Mouse (Mus musculus) frontal cortex, postnatal 36 days (tissue): ENCODE measurements around the gene Fan1.
A peak's percentile ranks its signal among the peaks of the same experiment; 100 is the strongest.

Source experiments
- DNase-seq, 2 experiments: peaks; one replicate each; pipeline ENCODE4 v3.0.0; 2022; ENCODE audit warnings: low spot score in 2 of 2

The Fan1 gene

DNA sequence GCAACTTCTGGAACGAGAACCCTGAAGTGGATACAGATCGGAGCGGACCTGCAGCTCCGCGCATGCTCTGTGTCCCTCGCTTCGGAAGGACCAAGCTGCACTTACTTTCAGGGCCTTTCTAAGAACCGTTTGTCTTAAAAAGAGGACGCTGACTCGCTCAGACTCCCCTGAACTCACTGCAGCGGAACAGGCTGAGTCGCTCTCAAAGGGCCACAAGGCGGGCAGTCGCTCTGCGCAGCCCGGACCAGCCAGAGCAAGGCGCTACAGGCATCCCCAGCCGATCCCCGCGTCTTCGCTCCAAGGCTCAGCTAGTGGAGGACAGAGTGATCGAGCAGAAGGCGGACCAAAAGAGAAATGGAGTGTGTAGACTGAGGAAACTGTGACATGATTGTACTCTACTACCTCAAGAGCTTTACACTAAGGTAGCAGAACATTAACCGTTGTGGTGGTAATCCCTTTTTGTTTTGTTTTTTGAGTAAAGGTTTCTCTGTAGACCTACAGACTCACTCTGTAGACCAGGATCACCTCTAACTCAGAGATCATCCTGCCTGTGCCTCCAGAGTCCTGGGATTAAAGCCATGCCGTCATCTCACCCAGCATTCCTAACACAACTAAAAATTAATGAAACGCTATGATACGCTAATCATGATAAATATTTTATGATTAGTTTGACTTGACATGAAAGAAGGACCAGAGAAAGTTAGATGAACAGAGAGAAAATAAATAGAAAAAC is at the start of gene Fan1:
Fan1 (minus strand) TSS at position 266 of the 733 bp plus-strand sequence.
- peak; percentile 91 for DNase-seq

DNA sequence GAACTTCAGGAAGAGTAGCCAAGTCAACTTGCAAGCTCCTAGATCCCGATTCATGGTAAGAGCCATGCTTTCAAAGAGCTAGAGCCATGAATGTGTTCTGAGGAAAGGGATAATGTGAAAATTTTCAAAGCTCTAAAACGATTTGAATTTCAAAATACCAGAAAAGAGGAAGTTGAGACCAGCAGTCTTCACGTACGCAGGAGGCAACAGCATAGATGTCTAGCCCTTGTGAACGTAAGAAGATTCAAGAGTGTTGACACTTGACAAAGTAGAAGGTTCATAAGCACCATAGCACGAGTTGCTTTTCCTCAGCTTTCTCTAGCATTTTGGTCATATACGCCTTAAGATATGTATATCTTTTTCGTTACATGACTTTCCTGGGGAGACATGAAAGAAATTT is 30.1 kb upstream of the Fan1 start:
- DNase-seq, result no peak

DNA sequence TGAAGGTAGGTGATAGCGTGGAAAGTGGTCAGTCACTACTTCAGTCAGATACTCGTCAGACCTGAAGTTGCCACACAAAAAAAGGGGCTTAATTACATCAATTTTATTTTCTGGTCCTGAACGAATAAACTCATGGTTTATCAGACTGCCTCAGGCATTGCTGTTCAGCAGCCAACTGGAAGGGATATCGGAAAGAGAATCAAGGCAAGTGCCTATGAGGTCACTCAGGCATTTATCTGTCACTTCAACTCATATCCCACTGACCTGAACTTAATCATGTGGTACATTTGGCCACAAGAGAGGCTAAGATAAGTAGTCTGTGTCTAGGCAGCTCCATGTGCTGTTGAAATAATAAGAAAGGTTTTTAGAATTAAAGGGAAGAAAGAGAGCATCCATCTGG is 28.6 kb upstream of the Fan1 start:
- DNase-seq, result no peak

DNA sequence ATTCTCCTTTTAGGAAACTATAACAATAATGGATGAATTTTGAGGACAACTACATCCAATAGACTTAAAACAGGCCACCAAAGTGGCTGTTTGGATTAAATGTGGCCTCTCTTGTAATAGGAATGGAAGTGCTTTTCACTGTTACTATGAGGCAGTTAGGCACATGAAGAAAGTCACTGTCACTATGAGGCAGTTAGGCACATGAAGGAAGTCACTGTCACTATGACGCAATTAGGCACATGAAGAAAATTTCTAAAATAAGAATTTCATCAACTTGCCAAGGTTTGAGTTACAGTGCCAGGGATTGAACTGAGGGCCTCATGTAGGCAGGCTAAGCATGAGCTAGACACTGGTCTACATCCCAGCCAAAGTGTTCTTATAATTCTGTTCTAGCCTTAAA is 26.8 kb upstream of the Fan1 start:
- DNase-seq, result no peak

DNA sequence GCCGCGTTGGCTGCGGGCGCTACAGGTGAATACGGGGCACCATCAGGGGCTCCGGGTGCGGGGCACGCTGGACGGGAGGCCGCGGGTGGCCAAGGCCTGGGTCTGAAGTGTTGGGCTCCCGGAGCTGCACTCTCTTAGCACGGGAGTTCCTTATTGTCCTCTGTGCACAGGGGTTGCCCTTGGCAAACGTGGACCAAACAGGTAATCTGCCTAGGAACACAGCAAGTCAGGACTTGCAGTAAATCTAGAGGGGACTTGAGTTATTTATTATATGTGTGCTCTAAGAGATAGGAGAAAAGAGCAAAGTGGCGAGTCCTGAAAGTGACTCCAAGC is 18.9 kb upstream of the Fan1 start:
- no peak for DNase-seq

DNA sequence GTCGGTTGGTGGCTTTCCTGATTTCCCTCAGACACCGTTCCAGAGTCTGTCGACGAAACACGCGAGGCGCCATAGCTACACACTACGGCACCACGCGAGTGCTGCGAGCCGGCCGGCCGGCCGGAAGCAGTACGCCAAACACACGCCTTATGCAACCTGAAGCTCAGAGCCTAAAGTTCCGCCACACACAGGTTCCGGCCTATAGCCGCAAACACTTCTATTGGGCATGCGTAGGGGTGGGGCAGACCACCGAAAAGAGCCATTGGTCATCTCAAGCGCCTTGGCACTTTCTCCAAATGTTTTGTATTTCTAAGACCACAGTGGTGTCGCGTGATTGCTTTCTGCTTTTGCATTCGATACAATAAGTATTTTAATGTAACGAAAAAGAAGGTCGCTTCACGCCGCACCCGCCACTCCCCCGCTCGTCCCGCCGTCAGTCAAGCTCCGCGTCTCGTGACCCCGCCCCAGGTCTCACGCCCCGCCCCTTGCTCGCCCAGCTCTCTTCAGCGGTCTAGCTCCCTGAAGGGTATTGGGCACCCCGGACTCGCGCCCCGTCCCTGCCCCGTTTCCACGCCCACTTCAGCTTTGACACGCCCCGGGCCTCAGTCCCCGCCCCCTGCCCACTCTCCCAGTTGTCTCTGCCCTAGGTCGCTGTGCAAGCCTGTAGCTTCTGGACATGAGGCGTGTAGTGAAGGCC is 18.4 kb upstream of the Fan1 start, which contains the start of the genes Mphosph10 and Mcee:
Mphosph10 (minus strand) TSS at position 147 of the 697 bp plus-strand sequence.
Mcee (plus strand) TSS at position 486 of the 697 bp plus-strand sequence.
- DNase-seq, result peak; percentile 93 to 94

DNA sequence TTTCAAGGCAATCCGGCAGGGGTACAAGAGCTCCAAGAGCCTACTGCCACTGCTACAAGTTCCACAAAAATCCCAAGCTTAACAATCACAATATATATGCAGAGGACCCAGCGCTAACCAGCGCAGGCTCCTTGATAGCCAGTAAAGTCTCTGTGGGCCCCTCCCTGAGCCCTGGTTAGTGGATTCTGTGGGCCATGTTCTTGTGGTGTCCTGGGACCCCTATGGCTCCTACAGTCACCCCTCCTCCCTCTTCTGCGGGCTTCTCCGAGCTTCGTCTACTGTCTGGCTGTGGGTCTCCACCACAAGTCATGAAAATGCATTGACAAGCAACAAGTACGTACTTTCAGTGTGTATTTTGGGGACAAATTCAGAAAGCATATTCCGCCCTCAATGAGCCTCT is 17.6 kb upstream of the Fan1 start:
- DNase-seq, result no peak

DNA sequence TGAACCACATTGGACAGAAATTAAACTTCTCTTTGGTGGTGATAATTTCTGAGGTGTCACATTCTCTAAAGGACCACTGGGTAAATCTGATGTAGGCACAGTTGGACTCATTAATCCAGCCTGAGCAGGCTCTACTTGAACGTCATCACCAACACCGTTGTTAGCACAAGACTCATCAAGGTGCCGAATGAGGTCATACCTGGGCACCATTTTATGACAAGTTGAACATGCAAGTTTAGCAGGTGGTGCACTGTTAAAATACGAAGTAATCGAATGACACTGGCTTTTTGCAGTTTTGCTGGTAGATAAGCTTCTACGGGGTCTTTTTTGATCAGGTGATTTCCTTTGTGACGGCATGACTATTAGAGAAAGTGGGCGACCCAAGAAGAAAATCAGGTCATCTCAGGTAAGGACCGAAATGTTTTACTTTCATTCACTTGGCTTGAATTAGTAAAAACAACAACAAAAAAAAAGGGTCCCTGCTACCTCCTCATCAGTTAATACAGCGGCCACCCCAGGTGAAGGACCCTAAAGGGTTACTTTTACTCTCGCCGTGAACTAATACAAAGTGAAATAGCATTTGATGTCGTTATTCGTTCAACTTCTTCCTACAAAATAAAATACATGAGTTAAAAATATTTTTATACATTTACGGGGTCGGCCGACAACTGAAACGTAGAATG is 607 bp downstream of the Fan1 start:
- DNase-seq, result no peak

DNA sequence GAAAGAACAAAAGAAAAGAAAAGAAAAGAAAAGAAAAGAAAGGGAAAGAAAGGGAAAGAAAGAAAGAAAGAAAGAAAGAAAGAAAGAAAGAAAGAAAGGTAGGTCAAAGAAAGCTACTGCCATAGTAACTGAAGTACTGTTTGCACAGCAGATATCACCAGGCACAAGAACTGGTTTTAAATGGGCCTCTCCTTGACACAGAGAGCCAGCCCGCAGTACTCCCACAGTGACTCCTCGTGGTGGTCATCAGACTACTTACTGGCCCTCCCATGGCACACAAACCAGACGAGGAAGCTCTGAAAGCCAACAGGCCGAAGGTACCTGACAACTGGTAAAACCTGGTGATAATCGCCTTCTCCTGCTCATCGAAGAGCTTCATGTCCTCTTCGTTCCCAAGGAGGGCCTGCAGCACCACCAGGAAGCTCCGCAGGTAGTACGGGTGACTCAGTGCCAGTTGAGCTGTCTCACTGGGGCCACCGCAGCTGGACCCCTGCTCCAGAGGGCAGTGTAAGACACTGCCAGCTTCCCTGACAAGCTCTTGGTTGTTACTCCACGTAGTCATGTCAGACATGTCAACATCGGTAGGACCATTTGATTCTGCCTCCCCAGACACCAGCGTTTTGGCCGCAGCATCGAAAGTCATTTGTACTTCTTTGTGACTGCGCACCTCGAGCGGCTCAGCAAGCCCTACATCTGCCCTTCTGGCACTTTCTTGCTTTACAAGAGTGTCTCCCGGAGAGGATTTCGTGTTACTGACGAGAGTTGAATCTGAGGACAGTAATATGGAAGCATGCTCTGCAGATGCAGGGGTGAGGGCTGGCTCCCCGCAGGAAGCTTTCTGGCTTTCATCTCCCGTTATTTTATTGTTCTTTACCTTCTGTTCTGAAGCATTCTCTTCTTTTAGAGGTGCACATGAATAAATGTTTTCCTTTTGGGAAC is 1.7 kb downstream of the Fan1 start:
- DNase-seq, result no peak

DNA sequence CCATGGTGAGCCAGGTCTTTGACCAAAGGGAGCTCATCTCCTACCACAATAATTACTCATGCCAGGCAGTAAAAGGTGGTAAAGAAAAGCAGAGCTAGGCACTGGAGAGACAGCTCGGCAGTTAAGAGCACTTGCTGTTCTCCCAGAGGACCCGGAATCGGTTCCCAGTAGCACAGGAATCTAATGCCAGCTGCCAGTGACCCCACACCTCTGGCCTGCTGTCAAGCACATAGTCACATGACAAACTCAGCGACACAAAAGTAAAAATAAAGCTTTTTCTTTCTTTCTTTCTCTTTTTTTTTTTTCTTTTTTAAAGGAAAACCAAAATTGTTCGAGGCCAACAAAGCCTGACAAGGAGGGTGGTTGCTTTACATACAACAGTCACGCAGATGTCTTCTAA is 4.1 kb downstream of the Fan1 start:
- DNase-seq, result no peak

DNA sequence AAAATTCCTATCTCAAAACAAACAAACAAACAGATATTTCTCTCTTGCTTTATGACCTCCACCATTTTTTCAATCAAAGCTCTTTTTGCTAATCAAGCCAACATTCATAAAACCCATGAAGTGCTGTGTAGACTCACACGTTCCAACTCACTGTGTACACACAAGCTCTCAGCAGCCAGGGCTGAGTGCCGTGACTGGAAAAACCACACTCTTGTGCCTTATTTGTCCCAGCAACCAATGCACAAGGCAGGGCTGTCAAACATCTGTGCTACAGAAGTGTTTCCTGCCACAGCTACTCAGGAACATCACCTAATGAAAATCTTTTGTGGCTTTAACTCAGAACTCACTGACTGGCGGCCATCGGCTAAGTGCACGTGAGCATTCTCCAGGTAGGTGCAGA is 8.0 kb downstream of the Fan1 start:
- no peak for DNase-seq

DNA sequence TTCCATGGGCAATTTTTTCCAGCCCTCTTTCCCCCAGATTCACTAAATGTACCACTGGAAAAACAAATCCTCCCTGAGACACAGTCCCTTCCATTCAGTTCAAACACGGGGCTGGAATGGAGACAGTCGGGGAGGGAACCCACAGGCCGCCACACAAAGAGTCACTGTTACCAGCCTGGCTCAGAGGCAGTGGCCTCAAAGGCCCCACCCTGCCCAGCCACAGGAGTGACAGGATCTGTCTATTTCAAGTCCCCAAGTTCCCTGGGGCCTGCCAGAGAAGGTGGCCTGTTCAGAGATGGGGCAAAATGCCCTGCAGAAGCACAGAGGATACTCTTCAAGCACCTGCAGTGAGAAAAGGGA is 13.3 kb downstream of the Fan1 start:
- peak; percentile 29 to 38 for DNase-seq

DNA sequence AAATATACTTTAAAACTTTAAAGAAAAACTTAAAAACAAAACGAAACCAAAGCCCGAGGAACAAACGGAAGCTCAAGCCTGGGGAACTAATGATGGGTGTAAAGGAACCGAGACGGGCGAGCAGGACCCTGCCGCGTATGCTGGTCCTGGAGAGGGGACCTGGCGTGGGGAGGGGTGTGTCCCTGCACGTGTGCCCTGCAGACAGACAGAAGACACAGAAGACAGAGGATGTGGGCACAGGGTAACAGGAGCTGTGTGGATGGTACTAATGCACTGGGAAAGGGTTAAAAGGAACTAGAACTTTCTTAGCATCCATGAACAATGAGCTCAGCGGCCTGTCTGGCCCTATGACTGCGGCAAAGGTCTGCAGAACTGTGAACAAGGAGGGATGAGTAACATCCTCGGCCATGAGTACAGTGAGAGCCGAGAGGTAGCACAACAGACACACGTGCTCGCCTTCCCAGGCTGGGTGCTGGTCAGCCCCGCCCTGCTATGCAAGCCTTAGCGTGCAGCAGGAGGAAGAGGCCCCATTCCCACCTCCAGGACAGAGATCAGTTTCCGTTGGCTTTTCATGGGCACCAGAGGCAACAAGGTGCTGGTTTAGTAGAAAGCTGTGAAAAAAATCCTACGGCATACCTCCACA is 13.8 kb downstream of the Fan1 start:
- no peak for DNase-seq

DNA sequence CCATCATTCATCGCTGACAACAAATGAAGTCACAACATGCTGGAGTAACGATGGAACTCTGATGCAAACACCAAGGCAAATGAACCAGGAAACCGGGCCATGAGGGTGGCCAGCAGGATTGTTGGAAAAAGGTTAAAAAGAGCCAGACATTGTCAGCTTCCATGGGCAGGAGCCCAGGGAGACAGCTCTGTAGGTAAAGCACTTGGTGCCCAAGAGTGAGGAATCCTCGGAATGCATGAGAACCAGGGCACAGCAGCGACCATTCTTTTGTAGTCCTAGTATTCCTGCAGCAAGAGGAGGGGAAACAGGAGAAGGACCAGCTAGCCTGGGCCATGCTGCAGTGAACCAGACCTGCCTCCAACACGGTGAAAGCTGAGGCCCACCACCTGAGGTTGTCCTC is 15.2 kb downstream of the Fan1 start:
- no peak for DNase-seq

DNA sequence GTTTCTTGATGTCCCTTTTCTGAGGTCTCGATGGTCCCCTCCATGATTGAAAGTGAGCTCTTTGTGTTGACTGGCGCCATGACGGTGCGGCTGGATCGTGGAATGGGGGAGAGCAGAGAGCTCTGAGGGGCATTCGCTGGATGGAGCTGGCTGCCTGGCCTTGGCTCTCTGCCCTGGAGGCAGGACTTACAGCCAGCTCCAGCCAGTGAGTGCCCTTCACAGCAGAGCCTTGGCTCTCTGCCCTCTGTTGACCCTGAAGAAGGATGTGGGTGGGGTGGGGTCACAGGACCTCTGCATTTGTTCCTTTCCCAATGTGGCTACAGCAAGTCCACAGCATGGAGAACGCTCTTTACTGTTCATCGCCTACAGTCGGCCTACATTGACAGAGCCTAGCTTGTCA is 16.5 kb downstream of the Fan1 start:
- peak; percentile 31 to 60 for DNase-seq

DNA sequence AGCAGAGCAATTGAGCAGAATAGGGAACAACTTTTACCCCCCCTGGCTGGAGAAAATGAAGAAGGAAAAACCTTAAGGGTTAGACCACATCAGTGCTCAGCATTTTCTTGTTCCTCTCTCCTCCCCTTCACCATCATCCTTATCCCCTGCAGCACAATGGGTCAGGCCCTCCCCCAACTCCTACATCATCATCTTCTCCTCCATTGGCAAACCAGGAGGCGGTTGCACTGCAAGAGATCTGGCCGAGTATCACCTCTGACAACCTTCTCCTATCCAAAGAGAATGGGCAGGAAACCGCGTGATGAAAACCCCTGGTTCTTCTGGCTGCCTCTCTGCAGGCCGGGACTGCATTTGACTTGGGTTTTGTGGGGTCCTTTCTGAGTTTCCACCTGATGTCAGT is 17.2 kb downstream of the Fan1 start:
- DNase-seq, result no peak

DNA sequence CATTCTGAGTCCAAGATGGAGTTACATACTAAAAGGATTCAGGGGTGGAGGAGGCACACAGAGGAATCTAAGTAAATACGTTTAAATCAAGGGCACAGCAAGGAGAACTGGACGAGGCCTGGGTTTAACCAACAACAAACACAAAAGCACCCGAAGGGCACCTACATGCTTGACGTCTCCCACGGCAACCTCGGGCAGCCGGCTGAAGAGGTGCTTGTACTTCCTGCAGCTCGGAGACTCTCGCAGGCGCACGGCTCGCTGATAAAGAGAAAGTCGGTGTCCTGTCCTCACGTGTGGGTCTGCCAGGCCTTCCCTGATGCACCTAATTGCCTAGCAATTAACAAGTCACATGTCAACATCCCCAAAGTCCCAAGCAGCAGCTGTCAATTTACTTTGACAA is 19.7 kb downstream of the Fan1 start:
- DNase-seq, result no peak

DNA sequence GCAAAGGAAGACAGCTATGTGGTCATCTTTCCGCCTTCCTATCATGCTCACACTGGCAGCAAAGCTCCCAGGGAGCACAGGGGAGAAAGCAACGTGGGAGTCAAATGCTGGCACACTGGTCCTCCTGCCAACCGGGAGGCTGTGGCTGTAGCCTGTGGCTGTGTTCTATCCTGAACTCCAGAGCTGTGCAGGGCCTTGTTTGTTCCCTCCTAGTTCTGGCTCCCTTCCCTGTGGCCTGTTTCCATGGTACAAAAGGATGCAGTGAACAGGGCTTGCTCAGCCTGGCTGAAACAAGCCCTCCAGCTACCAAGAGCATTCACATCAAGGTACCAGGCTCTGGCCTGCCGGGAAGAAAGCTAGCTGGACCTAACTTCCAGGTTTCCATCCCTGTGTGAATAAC is 22.8 kb downstream of the Fan1 start:
- peak; percentile 49 to 70 for DNase-seq

DNA sequence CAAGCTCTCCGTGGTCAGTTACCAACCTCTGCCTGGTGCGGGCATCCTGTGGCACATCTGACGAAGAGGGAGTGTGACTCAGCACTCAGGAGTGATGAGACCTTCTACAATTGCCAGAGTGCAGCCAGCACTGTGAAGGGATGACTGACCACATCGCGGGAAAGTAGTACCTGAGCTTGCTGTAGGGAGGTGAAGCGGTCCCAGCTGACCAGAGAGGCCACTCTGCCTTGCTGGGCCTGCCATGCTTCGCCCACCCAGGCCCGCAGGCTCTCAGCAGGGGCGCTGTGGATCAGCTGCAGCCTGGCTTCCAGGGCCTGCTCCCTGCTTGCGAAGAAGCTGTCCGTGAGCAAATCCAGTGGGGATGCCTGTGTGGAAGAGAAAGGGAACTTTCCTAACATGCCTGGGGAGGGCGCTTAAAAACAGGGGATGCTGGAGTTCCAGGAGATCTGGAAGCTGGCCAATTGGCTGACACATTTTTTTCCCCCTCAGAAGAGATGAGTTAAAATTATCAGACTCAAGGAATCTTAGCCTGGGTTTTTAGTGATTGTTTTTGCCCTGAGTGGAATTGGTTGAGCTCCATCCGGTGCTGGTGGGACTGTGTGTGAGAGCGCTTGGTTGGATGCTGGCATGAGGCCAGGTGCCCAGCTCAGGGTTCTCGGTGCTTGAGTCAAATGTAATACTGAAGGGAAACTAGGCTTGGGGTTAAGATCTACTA is 24.6 kb downstream of the Fan1 start:
- peak; percentile 57 to 72 for DNase-seq

DNA sequence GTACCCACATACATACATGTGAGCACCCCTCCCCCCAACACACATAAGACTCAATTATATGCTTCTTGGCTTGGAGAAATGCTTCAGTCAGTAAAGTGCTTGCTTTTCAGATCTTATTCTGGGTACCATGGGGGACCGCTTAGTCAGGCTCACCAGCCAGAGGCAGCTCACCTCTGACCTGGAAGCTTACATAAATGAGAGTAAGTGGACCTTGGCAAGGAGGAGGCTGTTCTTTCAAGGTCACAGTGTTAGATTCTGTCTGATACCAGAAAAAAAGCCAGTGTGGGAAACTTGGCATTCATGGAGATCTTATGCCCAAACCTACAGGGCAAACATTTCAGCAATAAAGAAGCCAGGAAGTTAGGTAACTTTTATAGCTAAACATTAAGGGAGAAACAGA is 26.1 kb downstream of the Fan1 start:
- DNase-seq, result no peak

DNA sequence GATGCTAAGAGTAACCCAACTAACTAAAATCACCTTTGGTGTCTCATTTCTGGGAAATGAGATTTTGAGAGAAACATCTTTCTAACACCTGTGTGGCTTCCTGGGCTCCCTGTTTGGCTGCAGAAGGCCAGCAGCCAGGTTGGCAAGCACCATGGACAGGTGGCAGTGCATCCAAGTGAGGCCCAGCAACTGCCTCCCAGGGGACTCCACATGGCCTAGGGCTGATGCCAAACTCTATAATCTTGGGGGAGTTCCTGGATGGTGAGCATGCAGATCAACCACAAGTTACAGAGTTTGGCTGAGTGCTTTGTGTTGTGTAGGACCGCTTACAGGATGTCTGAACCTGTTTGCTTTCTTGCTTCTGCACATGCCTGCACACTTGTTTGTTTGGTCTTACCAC is 41.2 kb downstream of the Fan1 start:
- no peak for DNase-seq
